Mouse (Mus musculus): ENCODE results near the gene Klhl3. TPM values are rescaled to one million over a fixed set of nuclear protein-coding genes. Genes with fewer than 3 reads are reported as not detected.

Gene Klhl3
- polyA plus RNA-seq, 1 experiment from 2014 or later, result 0.35 TPM

GRCm38 (mm10) chr13:58009275-58009674 is 104.1 kb downstream of the Klhl3 start:
- in situ Hi-C loops (cut with MboI; ENCODE audit: low pct_unique_long_range_greater_than_20kb), result loop anchor here (10.0 to 25.0 kb wide), 2 partner anchors 106 to 578 kb away; partner anchors contain the start of gene Klhl3

GRCm38 (mm10) chr13:58008038-58008364 is 105.4 kb downstream of the Klhl3 start:
- no peak for DNase-seq (ENCODE audit: low read depth, low spot score)
- in situ Hi-C loops (cut with MboI; ENCODE audit: low pct_unique_long_range_greater_than_20kb), result loop anchor here (10.0 to 25.0 kb wide), 2 partner anchors 107 to 579 kb away; partner anchors contain the start of gene Klhl3
- ChIA-PET CTCF (no interaction called here), POLR2A (no interaction called here)
- peaks cover 3% of the 10 kb centered on the region for H3K27me3 ChIP-seq
- ATAC-seq, result peak; percentile 20
- TF ChIP-seq CTCF (IDR thresholded peaks at IDR 0.05), result no peak

More at GRCm38 (mm10) chr13:58009275-58009674, 104.1 kb downstream of the Klhl3 start:
- no peak for TF ChIP-seq CTCF (IDR thresholded peaks at IDR 0.05)
- peaks cover 3% of the 10 kb centered on the region for H3K27me3 ChIP-seq
- DNase-seq (ENCODE audit: low read depth, low spot score), result no peak
- CTCF ChIA-PET, result no interaction called here
- no peak for ATAC-seq
- POLR2A ChIA-PET, result interaction anchor here (0.6 kb wide), 1 partner anchor 57 kb away, joined by 3 read pairs; no protein-coding TSS in a partner anchor

- CTCF ChIA-PET, result no interaction called here
- POLR2A ChIA-PET, result no interaction called here
- DNase-seq (ENCODE audit: low read depth, low spot score) (no peak), ATAC-seq (no peak)
- no peak for TF ChIP-seq CTCF (IDR thresholded peaks at IDR 0.05)
- peaks cover 3% of the 10 kb centered on the region for H3K27me3 ChIP-seq
- in situ Hi-C loops (cut with MboI; ENCODE audit: low pct_unique_long_range_greater_than_20kb), result loop anchor here (10.0 to 25.0 kb wide), 2 partner anchors 107 to 580 kb away; partner anchors contain the start of gene Klhl3
Measured at GRCm38 (mm10) chr13:58007256-58008037, 105.9 kb downstream of the Klhl3 start.

- ChIA-PET CTCF (interaction anchor here (1.0 kb wide), 1 partner anchor 11 kb away, joined by 3 read pairs; no protein-coding TSS in a partner anchor), POLR2A (interaction anchor here (0.6 kb wide), 1 partner anchor 123 kb away, joined by 3 read pairs; no protein-coding TSS in a partner anchor)
- no peak for TF ChIP-seq CTCF (IDR thresholded peaks at IDR 0.05)
- peaks cover 5% of the 10 kb centered on the region for H3K27me3 ChIP-seq
- ATAC-seq (no peak), DNase-seq (ENCODE audit: low read depth, low spot score) (no peak)
- in situ Hi-C loops (cut with MboI; ENCODE audit: low pct_unique_long_range_greater_than_20kb), result loop anchor here (10.0 to 25.0 kb wide), 2 partner anchors 113 to 586 kb away; partner anchors contain the start of gene Klhl3
Measured at GRCm38 (mm10) chr13:58001792-58002191, 111.6 kb downstream of the Klhl3 start.

GRCm38 (mm10) chr13:57996536-57996935 is 116.9 kb downstream of the Klhl3 start:
- in situ Hi-C loops (cut with MboI; ENCODE audit: low pct_unique_long_range_greater_than_20kb), result no loop called here
- H3K27me3 ChIP-seq, result peaks cover 16% of the 10 kb centered on the region
- no peak for TF ChIP-seq CTCF (IDR thresholded peaks at IDR 0.05)
- POLR2A ChIA-PET, result no interaction called here
- ATAC-seq, result no peak
- DNase-seq (ENCODE audit: low read depth, low spot score), result no peak
- CTCF ChIA-PET, result interaction anchor here (0.9 kb wide), 1 partner anchor 22 kb away, joined by 4 read pairs; no protein-coding TSS in a partner anchor

GRCm38 (mm10) chr13:57995864-57996263 is 117.5 kb downstream of the Klhl3 start:
- H3K27me3 ChIP-seq, result peaks cover 16% of the 10 kb centered on the region
- ATAC-seq (no peak), DNase-seq (ENCODE audit: low read depth, low spot score) (no peak)
- ChIA-PET CTCF (interaction anchor here (0.9 kb wide), 1 partner anchor 21 kb away, joined by 4 read pairs; no protein-coding TSS in a partner anchor), POLR2A (no interaction called here)
- in situ Hi-C loops (cut with MboI; ENCODE audit: low pct_unique_long_range_greater_than_20kb), result no loop called here
- no peak for TF ChIP-seq CTCF (IDR thresholded peaks at IDR 0.05)

GRCm38 (mm10) chr13:57984637-57985036 is 128.8 kb downstream of the Klhl3 start:
- DNase-seq (ENCODE audit: low read depth, low spot score), result no peak
- ATAC-seq, result no peak
- ChIA-PET CTCF (no interaction called here), POLR2A (no interaction called here)
- no peak for TF ChIP-seq CTCF (IDR thresholded peaks at IDR 0.05)
- H3K27me3 ChIP-seq, result peaks cover 9% of the 10 kb centered on the region
- in situ Hi-C loops (cut with MboI; ENCODE audit: low pct_unique_long_range_greater_than_20kb), result no loop called here

GRCm38 (mm10) chr13:57984163-57984562 is 129.2 kb downstream of the Klhl3 start:
- POLR2A ChIA-PET, result no interaction called here
- peaks cover 9% of the 10 kb centered on the region for H3K27me3 ChIP-seq
- in situ Hi-C loops (cut with MboI; ENCODE audit: low pct_unique_long_range_greater_than_20kb), result no loop called here
- no peak for TF ChIP-seq CTCF (IDR thresholded peaks at IDR 0.05)
- DNase-seq (ENCODE audit: low read depth, low spot score) (no peak), ATAC-seq (no peak)
- CTCF ChIA-PET, result no interaction called here

GRCm38 (mm10) chr13:57983330-57983729 is 130.1 kb downstream of the Klhl3 start:
- no peak for DNase-seq (ENCODE audit: low read depth, low spot score)
- CTCF ChIA-PET, result no interaction called here
- H3K27me3 ChIP-seq, result peaks cover 9% of the 10 kb centered on the region
- ATAC-seq, result no peak
- no peak for TF ChIP-seq CTCF (IDR thresholded peaks at IDR 0.05)
- POLR2A ChIA-PET, result no interaction called here
- in situ Hi-C loops (cut with MboI; ENCODE audit: low pct_unique_long_range_greater_than_20kb), result no loop called here

GRCm38 (mm10) chr13:57982904-57983303 is 130.5 kb downstream of the Klhl3 start:
- POLR2A ChIA-PET, result no interaction called here
- no peak for TF ChIP-seq CTCF (IDR thresholded peaks at IDR 0.05)
- in situ Hi-C loops (cut with MboI; ENCODE audit: low pct_unique_long_range_greater_than_20kb), result no loop called here
- peaks cover 9% of the 10 kb centered on the region for H3K27me3 ChIP-seq
- ATAC-seq (no peak), DNase-seq (ENCODE audit: low read depth, low spot score) (no peak)
- CTCF ChIA-PET, result no interaction called here

- POLR2A ChIA-PET, result no interaction called here
- in situ Hi-C loops (cut with MboI; ENCODE audit: low pct_unique_long_range_greater_than_20kb), result no loop called here
- TF ChIP-seq CTCF (IDR thresholded peaks at IDR 0.05), result no peak
- ATAC-seq (no peak), DNase-seq (ENCODE audit: low read depth, low spot score) (no peak)
- CTCF ChIA-PET, result no interaction called here
- peaks cover 17% of the 10 kb centered on the region for H3K27me3 ChIP-seq
Measured at GRCm38 (mm10) chr13:57980679-57981078, 132.7 kb downstream of the Klhl3 start.
